Mouse (Mus musculus) heart, adult 9 months (tissue): ENCODE results near the gene Lonrf3.

Source experiments
- DNase-seq, 2 experiments: peaks; one replicate each; pipeline ENCODE4 v3.0.0; 2022; ENCODE audit warnings: low spot score in 2 of 2

Lonrf3 gene

DNA sequence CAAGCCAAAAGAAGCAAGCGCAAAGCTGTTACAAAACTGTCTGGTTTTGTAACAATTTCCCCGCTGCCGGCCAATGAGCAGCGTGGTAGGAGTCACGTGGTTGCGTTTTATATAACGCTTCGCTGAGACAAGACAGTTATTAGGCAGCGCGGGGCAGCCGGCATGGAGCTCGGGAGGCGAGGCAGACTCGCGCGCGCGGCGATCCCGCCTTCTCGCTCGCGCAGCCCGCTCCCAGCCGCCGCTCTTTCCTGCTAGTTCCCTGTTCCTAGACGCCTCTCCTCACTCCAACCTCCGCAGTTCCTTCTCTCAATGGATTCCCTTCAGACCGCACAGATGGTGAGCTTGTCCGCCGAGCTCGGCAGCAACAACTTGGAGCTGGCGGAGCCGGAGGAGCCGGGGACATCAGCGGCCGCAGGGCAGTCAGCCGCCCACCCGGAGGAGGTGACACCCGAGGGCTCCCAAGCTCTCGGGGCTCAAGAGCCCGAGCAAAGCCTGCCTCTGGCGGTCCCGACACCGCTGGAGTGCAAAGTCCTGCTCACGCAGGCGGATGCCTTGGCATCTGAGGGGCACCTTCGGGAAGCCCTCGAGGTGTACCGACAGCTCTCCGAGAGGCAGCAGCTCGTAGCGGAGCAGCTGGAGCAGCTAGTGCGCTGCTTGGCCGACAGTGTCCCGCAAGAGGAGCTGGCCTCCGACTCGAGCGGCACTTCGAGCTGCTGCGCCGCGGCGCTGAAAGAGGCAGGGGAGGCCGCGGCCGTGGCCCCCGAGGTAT lies at the start of gene Lonrf3:
Gene Lonrf3 (plus strand): TSS at position 83 of the 769 bp plus-strand sequence.
- peak; percentile 80 to 81 for DNase-seq

GRCm38 (mm10) chrX:36278750-36279149 lies 49.4 kb upstream of the Lonrf3 start:
- DNase-seq, result no peak

GRCm38 (mm10) chrX:36311420-36311819 lies 16.7 kb upstream of the Lonrf3 start:
- DNase-seq, result no peak

GRCm38 (mm10) chrX:36327491-36328255 lies 480 bp upstream of the Lonrf3 start:
- no peak for DNase-seq

DNA sequence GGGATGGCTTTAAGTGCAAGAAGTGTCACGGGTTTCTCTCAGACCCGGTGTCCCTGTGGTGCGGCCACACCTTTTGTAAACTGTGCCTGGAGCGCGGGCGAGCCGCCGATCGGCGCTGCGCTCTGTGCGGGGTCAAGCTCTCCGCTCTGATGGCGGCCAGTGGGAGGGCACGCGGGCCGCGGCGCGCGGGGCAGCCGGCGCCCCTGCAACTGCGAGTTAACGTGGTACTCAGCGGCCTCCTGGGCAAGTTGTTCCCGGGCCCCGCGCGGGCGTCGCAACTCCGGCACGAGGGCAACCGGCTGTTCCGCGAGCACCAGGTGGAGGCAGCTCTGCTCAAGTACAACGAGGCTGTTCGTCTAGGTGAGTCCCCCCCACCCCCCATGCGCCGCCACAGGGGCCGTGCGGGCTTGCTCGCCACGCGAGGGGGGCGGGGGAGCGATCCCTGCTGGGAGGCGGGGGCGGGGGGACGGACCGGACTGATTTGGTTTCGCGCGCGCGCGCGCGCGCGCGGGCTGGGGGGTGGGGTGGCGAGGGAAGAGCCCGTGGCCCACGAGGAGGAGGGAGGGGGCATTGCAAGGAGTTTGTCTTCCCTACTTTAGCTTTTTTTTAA lies 992 bp downstream of the Lonrf3 start:
- DNase-seq, result peak in 1 of 2 experiments; percentile 3

- peak; percentile 44 to 59 for DNase-seq
Observed at GRCm38 (mm10) chrX:36329849-36330411, 1.8 kb downstream of the Lonrf3 start.

DNA sequence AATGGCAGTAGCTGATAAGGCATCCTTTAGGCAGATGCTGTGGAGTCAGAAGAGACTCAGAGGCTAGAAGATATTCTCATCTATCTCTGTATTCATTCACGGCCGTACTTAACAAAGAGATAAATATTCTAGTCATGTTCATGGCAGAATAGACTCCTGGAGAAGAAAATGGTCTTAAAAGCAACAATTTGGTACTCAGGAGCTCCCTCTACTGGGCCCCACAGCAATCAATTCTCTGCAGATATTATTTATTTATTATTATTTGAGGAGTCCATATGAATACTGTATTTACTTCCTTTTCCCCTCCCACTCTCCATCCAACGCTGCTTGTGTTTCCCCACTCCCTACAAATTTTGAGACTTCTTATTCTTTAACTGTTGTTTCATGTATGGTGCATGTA lies 24.3 kb downstream of the Lonrf3 start:
- no peak for DNase-seq

GRCm38 (mm10) chrX:36385340-36385739 lies 57.2 kb downstream of the Lonrf3 start:
- no peak for DNase-seq

GRCm38 (mm10) chrX:36389971-36390370 lies 61.8 kb downstream of the Lonrf3 start:
- DNase-seq, result peak; percentile 0 to 4

DNA sequence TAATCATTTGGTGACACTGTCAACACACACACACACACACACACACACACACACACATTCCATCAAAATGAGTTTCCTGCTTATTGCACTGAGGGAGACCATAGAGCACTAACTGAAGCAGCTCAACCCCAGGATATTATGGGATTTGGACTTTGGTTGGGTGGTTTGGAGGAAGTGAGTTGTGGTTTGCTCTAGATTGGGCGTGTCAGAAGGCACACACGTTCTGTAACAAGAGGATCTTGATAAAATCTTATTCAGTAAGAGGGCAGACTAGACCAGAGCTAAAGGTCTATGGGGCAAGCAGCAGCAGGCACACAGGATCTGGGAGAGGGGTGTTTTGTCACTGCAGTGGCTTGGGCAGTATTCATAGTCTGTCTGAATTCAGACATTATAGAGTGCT lies 62.4 kb downstream of the Lonrf3 start:
- DNase-seq, result no peak

DNA sequence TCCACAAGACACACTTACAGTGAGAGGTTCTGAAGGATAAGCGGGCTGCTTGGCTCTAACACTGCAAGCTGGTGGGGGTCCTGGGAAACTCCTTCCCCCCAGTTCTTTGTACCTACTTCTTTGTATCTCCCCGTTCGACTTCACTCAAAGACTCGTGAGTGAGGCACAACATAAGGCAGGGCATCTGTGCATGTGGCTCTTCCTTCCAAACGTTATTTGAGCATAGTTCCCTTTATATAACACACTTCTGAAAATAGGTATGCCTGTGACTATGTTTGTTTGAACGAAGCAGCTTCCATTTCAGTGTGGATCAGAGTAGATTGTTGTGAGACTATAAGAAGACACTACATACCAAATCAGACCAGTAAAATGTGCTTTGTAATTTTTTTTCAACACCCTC lies 64.5 kb downstream of the Lonrf3 start:
- no peak for DNase-seq

- no peak for DNase-seq
Observed at GRCm38 (mm10) chrX:36393279-36393678, 65.1 kb downstream of the Lonrf3 start.

- DNase-seq, result no peak
Observed at GRCm38 (mm10) chrX:36400980-36401379, 72.8 kb downstream of the Lonrf3 start, which contains the start of gene Gm6268. TSS of gene Gm6268 (plus strand) at chrX:36401280.

GRCm38 (mm10) chrX:36402316-36402715 lies 74.2 kb downstream of the Lonrf3 start:
- no peak for DNase-seq
